Mouse (Mus musculus) adrenal gland, postnatal 25 days (tissue): Measurements from ENCODE around the gene Crygn. TPM values are rescaled to one million over a fixed set of nuclear protein-coding genes. Genes with fewer than 3 reads are reported as not detected.

Experiments
- DNase-seq: peaks from one replicate; pipeline ENCODE4 v3.0.0; 2021; ENCODE audit warnings: mixed read lengths
- total RNA-seq: library from RNA; stranded (reverse); gene quantifications from 2 replicates; pipeline ENCODE4 v1.2.3, GENCODE M21; 2021

The Crygn gene
- total RNA-seq, 1 experiment from 2014 or later, result 2.4 TPM

GRCm38 (mm10) chr5:24709962-24710361 lies 47.8 kb downstream of the Crygn start:
- DNase-seq, result peak; percentile 45

GRCm38 (mm10) chr5:24704615-24705014 lies 53.2 kb downstream of the Crygn start:
- DNase-seq, result no peak

- DNase-seq, result no peak
Measured at GRCm38 (mm10) chr5:24701271-24701670, 56.5 kb downstream of the Crygn start.

Other genes with a start within 250 kb of the Crygn start
- not detected in 2 replicates for gene Gbx1, start 230.8 kb downstream of the Crygn start, total RNA-seq
- 0.67 TPM in 1 of 2 replicates, not detected in the other for gene Asb10, start 217.0 kb downstream of the Crygn start, total RNA-seq
- gene 4931409K22Rik, start 201.2 kb downstream of the Crygn start, total RNA-seq, result not detected in 2 replicates
- gene Abcf2, start 180.5 kb downstream of the Crygn start, total RNA-seq, result 74.1 and 76.8 TPM in 2 replicates
- gene Chpf2, start 171.3 kb downstream of the Crygn start, total RNA-seq, result 40.7 and 66.4 TPM in 2 replicates
- gene Smarcd3, start 133.6 kb downstream of the Crygn start, total RNA-seq, result 14.5 and 18.7 TPM in 2 replicates
- gene Nub1, start 72.5 kb downstream of the Crygn start, total RNA-seq, result 59.5 and 71.3 TPM in 2 replicates
- gene Wdr86, start 27.3 kb downstream of the Crygn start, total RNA-seq, result 3.2 and 3.6 TPM in 2 replicates
- 83.9 and 85.1 TPM in 2 replicates for gene Rheb, start 84.6 kb upstream of the Crygn start, total RNA-seq